Mouse (Mus musculus) midbrain, embryonic 16.5 days (tissue): ENCODE results near the gene Fpr3. TPM values are rescaled to one million over a fixed set of nuclear protein-coding genes. Genes with fewer than 3 reads are reported as not detected.
A peak's percentile ranks its signal among the peaks of the same experiment; 100 is the strongest.
"Not testable (repeated sequence)": the region's sequence is repeated elsewhere in the genome, so short reads cannot be mapped to it uniquely, and the experiment has no call there.

Experiments
- ATAC-seq: fragments of 200-750 bp; cut with Nextera tagmentation; 2 replicates; pipeline ENCODE4 v1.8.0; 2017; ENCODE audit warnings: moderate TSS enrichment
- H3K27ac ChIP-seq: fragments of 300-500 bp; sonication (generic); 2 replicates; pipeline ENCODE4 v1.5.1; 2014; ENCODE audit warnings: mild to moderate bottlenecking, low read length, mixed read lengths
- H3K27me3 ChIP-seq: fragments of 300-500 bp; sonication (generic); 2 replicates; pipeline ENCODE4 v1.6.1; 2014; ENCODE audit warnings: low read depth, low read length, mixed read lengths; ENCODE audit not compliant: control insufficient read depth, insufficient read depth
- H3K36me3 ChIP-seq: fragments of 300-500 bp; sonication (generic); 2 replicates; pipeline ENCODE4 v1.6.1; 2014; ENCODE audit warnings: mild to moderate bottlenecking, low read length, moderate library complexity, mixed read lengths; ENCODE audit not compliant: control insufficient read depth, insufficient read depth
- H3K4me1 ChIP-seq: fragments of 300-500 bp; sonication (generic); 2 replicates; pipeline ENCODE4 v1.6.1; 2014; ENCODE audit warnings: mild to moderate bottlenecking, low read length, mixed read lengths; ENCODE audit not compliant: control insufficient read depth, insufficient read depth
- H3K4me2 ChIP-seq: fragments of 300-500 bp; sonication (generic); 2 replicates; pipeline ENCODE4 v1.6.1; 2014; ENCODE audit warnings: mild to moderate bottlenecking, low read length, mixed read lengths
- H3K4me3 ChIP-seq: fragments of 300-500 bp; sonication (generic); 2 replicates; pipeline ENCODE4 v1.5.1; 2014; ENCODE audit warnings: low read depth, mild to moderate bottlenecking, low read length, moderate library complexity, mixed read lengths
- H3K9ac ChIP-seq: fragments of 300-500 bp; sonication (generic); 2 replicates; pipeline ENCODE4 v1.6.1; 2014; ENCODE audit warnings: low read depth, low read length, mixed read lengths
- H3K9me3 ChIP-seq: fragments of 300-500 bp; sonication (generic); replicated peaks from 2 replicates; pipeline ENCODE4 v1.6.1; 2014; ENCODE audit warnings: mild to moderate bottlenecking, low read length, mixed read lengths; ENCODE audit not compliant: control insufficient read depth, poor library complexity, severe bottlenecking
- WGBS: fragments of 180-500 bp; shearing (Covaris S2); extraction: QIAGEN DNeasy Blood & Tissue Kit; methylation state at CpG from one replicate; pipeline ENCODE4 v1.1.7; 2014; 5-methylcytosine and 5-hydroxymethylcytosine counted together
- polyA plus RNA-seq: library from polyadenylated mRNA; unstranded; fragments of >200 nt; fragmentation: Nextera tagmentation; extraction: Ambion mirVana; gene quantifications from 2 replicates; pipeline ENCODE4 v1.2.1, GENCODE M21; 2015

The Fpr3 gene
- polyA plus RNA-seq, 1 experiment from 2014 or later, result not detected

DNA sequence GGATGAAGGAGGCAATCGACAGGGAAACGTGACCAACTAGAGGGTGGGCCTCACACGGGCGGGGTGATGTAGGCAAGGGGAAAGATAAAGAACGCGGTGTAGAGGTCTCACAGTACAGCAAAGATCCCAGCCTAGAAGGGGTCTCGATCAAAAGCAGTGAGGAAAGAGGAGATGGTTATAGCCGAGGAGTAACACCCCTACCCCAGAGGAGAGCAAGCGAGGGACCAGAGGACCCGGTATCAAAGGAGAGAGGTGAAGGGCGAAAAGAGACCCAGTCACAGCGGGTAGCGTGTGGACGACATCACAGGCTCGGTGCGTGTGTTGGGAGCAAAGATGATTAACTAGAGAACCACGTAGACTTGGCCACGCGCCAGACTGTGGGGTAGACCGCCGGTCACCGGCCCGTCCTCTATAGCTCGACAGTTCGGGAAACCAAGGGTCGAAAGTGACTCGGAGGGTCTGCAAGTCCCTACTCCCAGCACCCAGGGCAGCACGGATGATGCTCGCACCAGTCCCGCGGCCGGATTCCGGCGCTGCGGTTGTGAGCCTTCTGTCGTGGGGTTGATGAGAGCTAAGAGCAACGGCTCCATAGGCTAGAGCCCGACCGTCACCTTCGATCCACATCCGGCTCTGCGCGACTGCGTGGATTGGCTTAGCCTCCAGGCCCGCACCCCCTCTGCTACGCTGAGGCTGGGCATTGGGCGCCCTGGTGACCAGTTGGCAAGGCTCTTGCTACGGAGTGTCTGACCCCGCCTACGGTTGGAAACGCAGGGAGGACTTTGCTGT lies 22.2 kb downstream of the Fpr3 start:
- ATAC-seq, result peak; percentile 100
- 21% methylated on average over 51 of the region's 51 CpGs for WGBS
- Histone ChIP-seq H3K4me3 (peak overlapping the region; percentile 51), H3K4me2 (peak overlapping the region; percentile 72), H3K27ac (peak overlapping the region; percentile 69), H3K27me3 (no peaks in the 10 kb centered on the region), H3K4me1 (peaks cover 2% of the 10 kb centered on the region; the same call in 1 of the 2 replicates), H3K36me3 (no peaks in the 10 kb centered on the region), H3K9me3 (no peaks in the 10 kb centered on the region), H3K9ac (peak overlapping the region; percentile 73)

DNA sequence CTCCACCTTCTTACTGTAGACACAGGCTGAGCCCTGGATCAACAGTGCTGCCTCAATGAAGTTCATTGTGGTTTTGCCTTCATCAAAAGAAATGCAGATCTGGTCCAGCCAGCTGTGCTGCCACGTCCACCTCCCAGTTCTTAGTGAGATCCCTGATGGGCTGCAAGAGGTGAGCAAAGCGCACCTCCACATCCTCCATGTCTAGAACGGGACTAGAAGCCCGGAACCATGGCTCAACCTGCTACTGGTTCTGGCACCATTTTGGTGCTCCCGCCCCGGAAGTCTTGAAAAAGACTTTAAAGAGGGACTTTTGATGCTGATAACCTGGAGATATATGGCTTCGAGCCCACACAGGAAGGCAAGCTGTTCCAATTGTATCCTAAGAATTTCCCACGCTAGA lies 25.0 kb downstream of the Fpr3 start:
- H3K9ac ChIP-seq, H3K4me2 ChIP-seq, ATAC-seq, H3K27me3 ChIP-seq, H3K9me3 ChIP-seq, H3K27ac ChIP-seq, H3K4me3 ChIP-seq, H3K4me1 ChIP-seq, H3K36me3 ChIP-seq: not testable (repeated sequence)
- 89% methylated on average over 8 of the region's 8 CpGs for WGBS

GRCm38 (mm10) chr17:17917376-17917775 lies 29.7 kb downstream of the Fpr3 start:
- WGBS, result 92% methylated on average over 1 of the region's 1 CpGs
- no peaks in the 10 kb centered on the region for H3K9me3 ChIP-seq
- H3K36me3 ChIP-seq, result no peaks in the 10 kb centered on the region
- no peak overlapping the region for H3K4me2 ChIP-seq
- no peaks in the 10 kb centered on the region for H3K27me3 ChIP-seq
- H3K9ac ChIP-seq, result no peak overlapping the region
- ATAC-seq, result no peak
- no peaks in the 10 kb centered on the region for H3K4me1 ChIP-seq
- H3K4me3 ChIP-seq, result no peak overlapping the region
- no peak overlapping the region for H3K27ac ChIP-seq

GRCm38 (mm10) chr17:17917782-17918181 lies 30.1 kb downstream of the Fpr3 start:
- no peak overlapping the region for H3K9ac ChIP-seq
- no peak overlapping the region for H3K4me3 ChIP-seq
- H3K4me1 ChIP-seq, result no peaks in the 10 kb centered on the region
- H3K27me3 ChIP-seq, result no peaks in the 10 kb centered on the region
- no peak overlapping the region for H3K27ac ChIP-seq
- ATAC-seq, result no peak
- H3K9me3 ChIP-seq, result no peaks in the 10 kb centered on the region
- no peak overlapping the region for H3K4me2 ChIP-seq
- H3K36me3 ChIP-seq, result no peaks in the 10 kb centered on the region

DNA sequence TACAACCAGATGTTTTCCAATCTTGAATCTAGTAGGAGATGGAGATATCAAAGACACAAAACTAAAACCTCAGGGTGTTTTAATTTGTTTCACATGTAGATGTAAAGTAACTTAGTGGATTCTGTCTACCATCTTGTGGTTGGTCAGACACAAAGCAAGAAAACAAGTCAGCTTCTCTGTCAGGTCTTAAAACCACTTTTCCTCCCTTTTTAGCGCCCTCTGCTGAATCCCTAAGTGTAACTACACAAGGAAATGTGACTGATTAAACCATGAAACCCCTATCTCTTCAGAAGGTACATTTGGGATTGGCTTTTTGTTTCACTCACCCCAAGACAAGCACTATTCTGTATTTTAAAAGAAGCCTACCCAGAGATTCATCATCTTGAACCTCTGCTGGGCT lies 85.8 kb downstream of the Fpr3 start:
- no peaks in the 10 kb centered on the region for H3K27me3 ChIP-seq
- ATAC-seq, result no peak
- H3K9ac ChIP-seq, result no peak overlapping the region
- no peaks in the 10 kb centered on the region for H3K4me1 ChIP-seq
- WGBS, result 20% methylated on average over 1 of the region's 1 CpGs
- H3K4me2 ChIP-seq, result no peak overlapping the region
- H3K4me3 ChIP-seq, result no peak overlapping the region
- no peaks in the 10 kb centered on the region for H3K36me3 ChIP-seq
- H3K9me3 ChIP-seq, result peaks cover 1% of the 10 kb centered on the region
- no peak overlapping the region for H3K27ac ChIP-seq

DNA sequence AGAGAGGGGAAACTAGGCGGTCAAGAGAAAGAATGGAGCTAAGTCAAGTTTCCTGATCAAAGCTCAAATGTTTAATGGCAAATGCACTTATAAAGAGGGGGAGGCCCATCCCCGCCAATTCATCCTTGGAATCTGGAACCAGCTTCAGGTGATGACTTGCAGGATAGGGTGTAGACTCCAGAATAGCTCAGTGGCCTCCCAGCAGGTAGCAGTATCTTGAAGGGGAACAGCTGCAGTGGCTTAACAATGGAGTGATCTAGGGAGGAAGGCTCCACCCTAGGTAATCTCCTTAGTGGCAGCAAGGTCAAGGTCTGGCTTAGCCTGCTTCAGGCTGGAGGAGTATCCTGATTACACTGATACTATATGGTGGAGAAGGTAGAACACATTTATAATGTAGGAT lies 93.6 kb downstream of the Fpr3 start:
- not testable (repeated sequence) for ATAC-seq, H3K9ac ChIP-seq, H3K4me1 ChIP-seq, H3K27me3 ChIP-seq, H3K9me3 ChIP-seq, H3K36me3 ChIP-seq, H3K27ac ChIP-seq, H3K4me3 ChIP-seq, H3K4me2 ChIP-seq
- 76% methylated on average over 2 of the region's 2 CpGs for WGBS

DNA sequence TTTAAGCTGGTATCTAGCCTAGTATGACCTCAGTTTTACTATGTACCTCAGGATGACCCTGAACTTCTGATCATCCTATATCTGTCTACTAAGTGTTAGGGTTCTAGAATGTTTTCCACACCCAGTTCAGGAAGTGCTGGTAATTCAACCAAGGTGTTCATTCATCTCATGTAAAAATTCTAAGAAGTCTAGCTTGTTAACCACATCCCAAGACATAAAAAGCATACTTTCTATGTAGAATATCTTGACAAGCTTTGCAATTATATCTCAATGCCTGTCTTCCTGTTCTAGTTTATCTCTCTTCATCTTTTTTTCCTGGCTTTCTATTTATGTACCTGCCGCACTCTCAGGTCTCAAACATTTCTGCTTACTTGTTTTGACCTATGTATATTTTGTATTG lies 117.1 kb downstream of the Fpr3 start:
- H3K4me1 ChIP-seq, result no peaks in the 10 kb centered on the region
- H3K27me3 ChIP-seq, result no peaks in the 10 kb centered on the region
- no peaks in the 10 kb centered on the region for H3K36me3 ChIP-seq
- no peak overlapping the region for H3K4me2 ChIP-seq
- H3K27ac ChIP-seq, result no peak overlapping the region
- no peak overlapping the region for H3K9ac ChIP-seq
- H3K9me3 ChIP-seq, result no peaks in the 10 kb centered on the region
- 92% methylated on average over 1 of the region's 1 CpGs for WGBS
- no peak for ATAC-seq
- no peak overlapping the region for H3K4me3 ChIP-seq

Other genes starting within 250 kb of the Fpr3 start
- gene Vmn2r90, start 184.1 kb upstream of the Fpr3 start, polyA plus RNA-seq, result not detected in 2 replicates
- 25.7 and 26.6 TPM in 2 replicates for gene Spaca6, start 60.7 kb upstream of the Fpr3 start, polyA plus RNA-seq
- gene Has1, start 32.6 kb upstream of the Fpr3 start, polyA plus RNA-seq, result 0.98 and 1.3 TPM in 2 replicates
- 0.18 TPM in 1 of 2 replicates, not detected in the other for gene Fpr1, start 3.9 kb upstream of the Fpr3 start, polyA plus RNA-seq
- gene Fpr2, start within 50 bp of the Fpr3 start, polyA plus RNA-seq, result 0.23 TPM in 1 of 2 replicates, not detected in the other
- not detected in 2 replicates for gene Fpr-rs4, start 133.9 kb downstream of the Fpr3 start, polyA plus RNA-seq
- not detected in 2 replicates for gene Vmn2r124, start 161.6 kb downstream of the Fpr3 start, polyA plus RNA-seq
- not detected in 2 replicates for gene Vmn2r91, start 197.2 kb downstream of the Fpr3 start, polyA plus RNA-seq